Mouse (Mus musculus) neural tube, embryonic 15.5 days (tissue): ENCODE results near the gene Efcab10. TPM values are rescaled to one million over a fixed set of nuclear protein-coding genes. Genes with fewer than 3 reads are reported as not detected.
A peak's percentile ranks its signal among the peaks of the same experiment; 100 is the strongest.

ENCODE experiments used
- ATAC-seq: fragments of 200-750 bp; cut with Nextera tagmentation; 2 replicates; pipeline ENCODE4 v1.8.0; 2017; ENCODE audit warnings: mild to moderate bottlenecking, moderate TSS enrichment, moderate library complexity; ENCODE audit not compliant: low FRiP score
- H3K27ac ChIP-seq: fragments of 300-500 bp; sonication (generic); replicated peaks from 2 replicates; pipeline ENCODE4 v1.5.1; 2015; ENCODE audit warnings: mild to moderate bottlenecking, inconsistent platforms
- H3K27me3 ChIP-seq: fragments of 300-500 bp; sonication (generic); replicated peaks from 2 replicates; pipeline ENCODE4 v1.6.1; 2015; ENCODE audit warnings: inconsistent platforms
- H3K36me3 ChIP-seq: fragments of 300-500 bp; sonication (generic); 2 replicates; pipeline ENCODE4 v1.6.1; 2015; ENCODE audit warnings: inconsistent platforms
- H3K4me1 ChIP-seq: fragments of 300-500 bp; sonication (generic); 2 replicates; pipeline ENCODE4 v1.6.1; 2015; ENCODE audit warnings: inconsistent platforms
- H3K4me2 ChIP-seq: fragments of 300-500 bp; sonication (generic); 2 replicates; pipeline ENCODE4 v1.6.1; 2015; ENCODE audit warnings: inconsistent platforms, mild to moderate bottlenecking, moderate library complexity
- H3K4me3 ChIP-seq: fragments of 300-500 bp; sonication (generic); replicated peaks from 2 replicates; pipeline ENCODE4 v1.5.1; 2015; ENCODE audit warnings: mild to moderate bottlenecking, inconsistent platforms
- H3K9ac ChIP-seq: fragments of 300-500 bp; sonication (generic); replicated peaks from 2 replicates; pipeline ENCODE4 v1.6.1; 2015; ENCODE audit warnings: mild to moderate bottlenecking, inconsistent platforms
- H3K9me3 ChIP-seq: fragments of 300-500 bp; sonication (generic); replicated peaks from 2 replicates; pipeline ENCODE4 v1.6.1; 2016; ENCODE audit warnings: inconsistent platforms
- WGBS: fragments of 180-500 bp; shearing (Covaris S2); methylation state at CpG from one replicate; pipeline ENCODE4 v1.1.7; 2015; ENCODE audit warnings: mixed read lengths; 5-methylcytosine and 5-hydroxymethylcytosine counted together
- polyA plus RNA-seq: library from polyadenylated mRNA; unstranded; fragments of >200 nt; fragmentation: Nextera tagmentation; extraction: Ambion mirVana; gene quantifications from 2 replicates; pipeline ENCODE4 v1.2.1, GENCODE M21; 2015

Gene Efcab10
- polyA plus RNA-seq, 1 experiment from 2014 or later, result 2.5 TPM

- Histone ChIP-seq H3K9me3 (no peaks in the 10 kb centered on the region), H3K27ac (no peak overlapping the region), H3K36me3 (no peaks in the 10 kb centered on the region), H3K4me3 (peak overlapping the region; percentile 26), H3K9ac (no peak overlapping the region), H3K4me2 (peak overlapping the region; percentile 51), H3K27me3 (no peaks in the 10 kb centered on the region), H3K4me1 (peaks cover 7% of the 10 kb centered on the region; the same call in 1 of the 2 replicates)
- ATAC-seq, result peak; percentile 83
- WGBS, result 18% methylated on average over 22 of the region's 22 CpGs
These were observed 14.8 kb upstream of the Efcab10 start for GRCm38 (mm10) chr12:33379624-33380445.

- 12% methylated on average over 5 of the region's 5 CpGs for WGBS
- H3K4me2 ChIP-seq, result no peak overlapping the region
- no peak overlapping the region for H3K27ac ChIP-seq
- H3K9me3 ChIP-seq, result no peaks in the 10 kb centered on the region
- H3K36me3 ChIP-seq, result no peaks in the 10 kb centered on the region
- no peaks in the 10 kb centered on the region for H3K4me1 ChIP-seq
- peak; percentile 53; the same call in 1 of the 2 replicates for ATAC-seq
- H3K27me3 ChIP-seq, result 0 out of 2 replicates have a peak, but pooled peaks cover 9% of the 10 kb centered on the region
- no peak overlapping the region for H3K4me3 ChIP-seq
- H3K9ac ChIP-seq, result no peak overlapping the region
These were observed 5.8 kb upstream of the Efcab10 start for GRCm38 (mm10) chr12:33388842-33389241.

- ATAC-seq, result no peak
- peaks cover 13% of the 10 kb centered on the region for H3K4me1 ChIP-seq
- H3K4me2 ChIP-seq, result no peak overlapping the region
- no peak overlapping the region for H3K27ac ChIP-seq
- 0 out of 2 replicates have a peak, but pooled peaks cover 9% of the 10 kb centered on the region for H3K27me3 ChIP-seq
- H3K9me3 ChIP-seq, result no peaks in the 10 kb centered on the region
- 80% methylated on average over 2 of the region's 2 CpGs for WGBS
- H3K9ac ChIP-seq, result no peak overlapping the region
- no peak overlapping the region for H3K4me3 ChIP-seq
- no peaks in the 10 kb centered on the region for H3K36me3 ChIP-seq
These were observed 3.7 kb upstream of the Efcab10 start for GRCm38 (mm10) chr12:33390844-33391560.

- 79% methylated on average over 7 of the region's 7 CpGs for WGBS
- no peak overlapping the region for H3K4me2 ChIP-seq
- no peak overlapping the region for H3K4me3 ChIP-seq
- no peaks in the 10 kb centered on the region for H3K36me3 ChIP-seq
- no peak overlapping the region for H3K27ac ChIP-seq
- ATAC-seq, result no peak
- H3K9ac ChIP-seq, result no peak overlapping the region
- H3K27me3 ChIP-seq, result no peaks in the 10 kb centered on the region
- H3K4me1 ChIP-seq, result peaks cover 11% of the 10 kb centered on the region
- no peaks in the 10 kb centered on the region for H3K9me3 ChIP-seq
These were observed 8.6 kb downstream of the Efcab10 start for GRCm38 (mm10) chr12:33403265-33403693.

GRCm38 (mm10) chr12:33404996-33405395 lies 10.3 kb downstream of the Efcab10 start:
- no peaks in the 10 kb centered on the region for H3K36me3 ChIP-seq
- peak; percentile 38 for ATAC-seq
- peak overlapping the region; percentile 66 for H3K27ac ChIP-seq
- 52% methylated on average over 5 of the region's 5 CpGs for WGBS
- no peak overlapping the region for H3K4me2 ChIP-seq
- H3K4me3 ChIP-seq, result no peak overlapping the region
- H3K27me3 ChIP-seq, result no peaks in the 10 kb centered on the region
- H3K9me3 ChIP-seq, result no peaks in the 10 kb centered on the region
- peaks cover 11% of the 10 kb centered on the region for H3K4me1 ChIP-seq
- no peak overlapping the region for H3K9ac ChIP-seq

GRCm38 (mm10) chr12:33405398-33406026 lies 10.9 kb downstream of the Efcab10 start:
- Histone ChIP-seq H3K9ac (no peak overlapping the region), H3K36me3 (no peaks in the 10 kb centered on the region), H3K4me3 (no peak overlapping the region), H3K4me2 (no peak overlapping the region), H3K4me1 (peaks cover 11% of the 10 kb centered on the region), H3K27ac (peak overlapping the region; percentile 66), H3K27me3 (no peaks in the 10 kb centered on the region), H3K9me3 (no peaks in the 10 kb centered on the region)
- peak; percentile 76 for ATAC-seq
- 30% methylated on average over 6 of the region's 6 CpGs for WGBS

- no peaks in the 10 kb centered on the region for H3K9me3 ChIP-seq
- ATAC-seq, result no peak
- H3K4me3 ChIP-seq, result no peak overlapping the region
- no peaks in the 10 kb centered on the region for H3K27me3 ChIP-seq
- no peaks in the 10 kb centered on the region for H3K36me3 ChIP-seq
- H3K27ac ChIP-seq, result no peak overlapping the region
- H3K9ac ChIP-seq, result no peak overlapping the region
- WGBS, result 58% methylated on average over 6 of the region's 6 CpGs
- no peaks in the 10 kb centered on the region for H3K4me1 ChIP-seq
- H3K4me2 ChIP-seq, result no peak overlapping the region
These were observed 17.0 kb downstream of the Efcab10 start for GRCm38 (mm10) chr12:33411580-33412151.

GRCm38 (mm10) chr12:33424329-33424728 lies 29.7 kb downstream of the Efcab10 start:
- H3K9me3 ChIP-seq, result no peaks in the 10 kb centered on the region
- peaks cover 18% of the 10 kb centered on the region; the same call in 1 of the 2 replicates for H3K27me3 ChIP-seq
- H3K36me3 ChIP-seq, result no peaks in the 10 kb centered on the region
- 0 out of 2 replicates have a peak, but pooled peaks have one; percentile 33 for ATAC-seq
- H3K9ac ChIP-seq, result no peak overlapping the region
- H3K4me3 ChIP-seq, result no peak overlapping the region
- no peak overlapping the region for H3K27ac ChIP-seq
- H3K4me1 ChIP-seq, result no peaks in the 10 kb centered on the region
- WGBS, result 38% methylated on average over 3 of the region's 3 CpGs
- H3K4me2 ChIP-seq, result no peak overlapping the region

GRCm38 (mm10) chr12:33427293-33427692 lies 32.6 kb downstream of the Efcab10 start:
- ATAC-seq, result no peak
- no peak overlapping the region for H3K4me3 ChIP-seq
- H3K27me3 ChIP-seq, result peaks cover 18% of the 10 kb centered on the region; the same call in 1 of the 2 replicates
- H3K9ac ChIP-seq, result no peak overlapping the region
- H3K9me3 ChIP-seq, result no peaks in the 10 kb centered on the region
- whole genome bisulfite sequencing, result 14% methylated on average over 3 of the region's 3 CpGs
- no peak overlapping the region for H3K4me2 ChIP-seq
- H3K27ac ChIP-seq, result no peak overlapping the region
- peaks cover 6% of the 10 kb centered on the region for H3K4me1 ChIP-seq
- no peaks in the 10 kb centered on the region for H3K36me3 ChIP-seq

GRCm38 (mm10) chr12:33427726-33428125 lies 33.1 kb downstream of the Efcab10 start:
- peaks cover 6% of the 10 kb centered on the region for H3K4me1 ChIP-seq
- no peak overlapping the region for H3K4me2 ChIP-seq
- ATAC-seq, result no peak
- peaks cover 18% of the 10 kb centered on the region; the same call in 1 of the 2 replicates for H3K27me3 ChIP-seq
- 79% methylated on average over 2 of the region's 2 CpGs for WGBS
- H3K4me3 ChIP-seq, result no peak overlapping the region
- no peak overlapping the region for H3K27ac ChIP-seq
- H3K36me3 ChIP-seq, result no peaks in the 10 kb centered on the region
- H3K9me3 ChIP-seq, result no peaks in the 10 kb centered on the region
- H3K9ac ChIP-seq, result no peak overlapping the region
